Comparison of ENCODE assay signal across 18 mouse cellular contexts in the genomic region with DNA sequence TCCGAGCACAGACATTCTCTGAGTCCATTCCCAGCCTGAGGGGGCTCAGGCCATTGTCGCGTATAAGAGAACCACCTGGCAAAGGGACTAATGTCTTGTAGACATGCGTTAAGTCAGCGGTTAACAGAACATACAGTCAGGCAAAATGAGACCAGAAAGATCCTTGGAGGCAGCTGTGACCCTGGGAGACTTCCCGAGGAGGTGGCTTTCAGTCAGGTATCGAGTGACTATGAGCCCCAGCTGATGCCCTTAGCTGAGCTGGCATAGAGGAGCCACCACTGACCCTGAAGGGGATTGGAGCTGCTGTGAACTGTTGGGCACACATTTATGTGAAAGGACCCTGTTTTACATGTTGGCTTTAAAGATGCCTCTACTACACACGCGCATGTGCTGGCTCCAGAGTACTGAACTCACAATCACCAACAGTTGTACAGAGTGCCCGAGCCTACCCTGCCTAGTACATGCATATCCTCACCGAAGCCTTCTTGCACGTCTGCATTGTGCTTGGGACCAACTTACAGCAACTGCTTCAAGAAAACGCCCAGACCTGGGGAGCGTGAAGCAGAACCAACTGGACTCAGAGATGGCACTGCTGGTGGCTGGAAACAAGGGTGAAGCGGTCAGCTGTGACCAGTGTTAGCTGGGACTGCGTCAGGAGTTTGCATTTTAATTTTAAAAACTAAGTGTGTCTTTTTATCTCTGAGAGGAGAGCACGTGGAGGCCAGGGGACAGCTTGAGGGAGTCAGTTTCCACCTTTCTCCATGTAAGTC. TPM values are rescaled to one million over a fixed set of nuclear protein-coding genes. Genes with fewer than 3 reads are reported as not detected.
DNase-seq lines count a peak whose midpoint lies in the region; TF ChIP-seq lines count a peak whose summit lies in the region.
"Had no signal": no experiment of that assay in that cellular context is flagged by ENCODE, and none has a peak within 500 bp of the region (broad histone marks: within the 10 kb centered on the region; RNA-seq: fewer than 3 reads in every experiment).

No protein-coding gene starts in this region.

- DNase-seq in layer of hippocampus, adult 2 months (ENCODE audit: low spot score in 2 of 2) = no peak
- no peak for DNase-seq in layer of hippocampus, adult 18-20 months (ENCODE audit: low spot score in 2 of 2)
- peak; percentile 64 for DNase-seq in kidney, adult 18-20 months
- peak; percentile 80 for DNase-seq in kidney, adult 9 months
- peak; percentile 59 to 88 for DNase-seq in kidney, postnatal 25 days
- no peak for DNase-seq in cerebellum, adult 2 months
- DNase-seq in adrenal gland, adult 18-20 months (ENCODE audit: low spot score in 2 of 2) = no peak
- DNase-seq: adrenal gland, postnatal 14 days; cerebellum, adult 9-11 months; right cerebral cortex, adult 18-20 months; right cerebral cortex, postnatal 4 days; thymus, adult 2 months had no signal

- no peaks in the 10 kb centered on the region for H3K4me1 ChIP-seq in cerebellum, adult 2 months (ENCODE audit: control insufficient read depth, insufficient read depth, low read length)

- 86% methylated on average over 17 of the region's 17 CpGs for WGBS in cerebellum, adult 2 months

- H3K27me3 ChIP-seq in cerebellum, adult 2 months (ENCODE audit: control insufficient read depth, insufficient read depth, low read length) = no peaks in the 10 kb centered on the region
- H3K27me3 ChIP-seq: heart, embryonic 15.5 days; hindbrain, embryonic 15.5 days had no signal

- TF ChIP-seq POLR2A in cerebellum, adult 2 months (IDR thresholded peaks at IDR 0.05; ENCODE audit: borderline replicate concordance, insufficient read depth, low read length) = no peak

- H3K27ac ChIP-seq in layer of hippocampus, adult 2 months = peak overlapping the region; percentile 32
- H3K27ac ChIP-seq in cerebellum, adult 2 months (ENCODE audit: insufficient read depth, low read length) = no peak overlapping the region
- H3K27ac ChIP-seq: heart, embryonic 15.5 days; hindbrain, embryonic 15.5 days; neural tube, embryonic 15.5 days had no signal

- no peak for TF ChIP-seq CTCF in layer of hippocampus, adult 2 months (conservative IDR thresholded peaks at IDR 0.05)
- no peak for TF ChIP-seq CTCF in cerebellum, adult 2 months (IDR thresholded peaks at IDR 0.05; ENCODE audit: borderline replicate concordance, insufficient read depth, low read depth, low read length)

- no peak overlapping the region for H3K4me3 ChIP-seq in layer of hippocampus, adult 2 months
- H3K4me3 ChIP-seq in cerebellum, adult 2 months (replicated peaks; ENCODE audit: insufficient read depth, low read depth, low read length) = no peak overlapping the region
- H3K4me3 ChIP-seq: embryonic facial prominence, embryonic 10.5 days; heart, embryonic 15.5 days; hindbrain, embryonic 15.5 days; neural tube, embryonic 15.5 days had no signal

RNA-seq across cellular contexts. Expression of a gene that starts 34.0 kb away (rescaled TPM):
- total RNA-seq in layer of hippocampus, adult 2 months (2021) = 100 to 1,000 TPM; 103 to 108 TPM
- 100 to 1,000 TPM; 106 to 115 TPM for total RNA-seq in layer of hippocampus, adult 18-20 months (2021)
- 30.6 and 32.2 TPM in 2 replicates for polyA plus RNA-seq in cerebellum, adult 2 months (2012; rRNA removed)
- total RNA-seq in adrenal gland, adult 18-20 months (2021) = 10 to 100 TPM; 12.8 to 15.9 TPM
- total RNA-seq: megakaryocyte-erythroid progenitor cell, adult 5-6 weeks; MEL had no signal

Comparison
In these comparisons a context has a peak if more than half of its experiments do, and no peak if none do; other contexts are left out.
1. DNase-seq: peak in kidney, adult 18-20 months (single experiment), kidney, adult 9 months (single experiment) and kidney, postnatal 25 days (2 of 2); none in layer of hippocampus, adult 2 months (0 of 2), layer of hippocampus, adult 18-20 months (0 of 2), cerebellum, adult 2 months (0 of 2) and adrenal gland, adult 18-20 months (0 of 2).
2. RNA of a gene that starts 34.0 kb away (total RNA-seq): 106 to 115 TPM in layer of hippocampus, adult 18-20 months and 103 to 108 TPM in layer of hippocampus, adult 2 months; 12.8 to 15.9 TPM in adrenal gland, adult 18-20 months; every median in the first group is over 4 times any median in the second.